Mouse (Mus musculus) T-helper 1 cell (primary cell): ENCODE data around the gene Ube2d1.

ENCODE experiments used
- in situ Hi-C: fragments of 300-600 bp; cut with MboI, MseI; formaldehyde crosslinking; loops from one replicate; pipeline ENCODE4 v1.15.1; 2025; ENCODE audit warnings: high pct_unique_total_duplicates

The Ube2d1 gene

DNA sequence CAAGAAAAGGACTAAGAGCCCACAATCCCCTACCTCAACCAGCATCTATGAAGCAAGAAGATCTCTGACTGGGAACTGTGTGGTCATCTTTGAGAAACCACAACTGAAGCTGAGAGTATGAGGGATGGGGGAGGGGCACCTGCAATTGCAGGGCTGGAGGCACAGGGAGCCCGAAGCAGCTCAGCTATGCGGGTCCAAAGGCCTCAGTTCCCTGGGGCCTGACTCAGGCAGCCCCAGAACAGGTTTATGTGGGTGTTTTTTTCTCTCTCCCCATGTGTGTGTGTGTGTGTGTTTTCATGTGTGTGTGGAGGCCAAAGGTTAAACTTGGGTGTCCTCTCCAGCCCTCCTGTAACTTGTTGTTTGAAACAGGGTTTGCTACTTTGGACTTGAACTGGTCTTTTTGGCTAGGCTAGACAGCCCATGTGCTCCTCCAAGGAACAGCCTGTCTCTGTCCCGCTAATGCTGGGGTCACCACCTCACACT, 6.2 kb upstream of the Ube2d1 start:
- in situ Hi-C loops = no loop called here

DNA sequence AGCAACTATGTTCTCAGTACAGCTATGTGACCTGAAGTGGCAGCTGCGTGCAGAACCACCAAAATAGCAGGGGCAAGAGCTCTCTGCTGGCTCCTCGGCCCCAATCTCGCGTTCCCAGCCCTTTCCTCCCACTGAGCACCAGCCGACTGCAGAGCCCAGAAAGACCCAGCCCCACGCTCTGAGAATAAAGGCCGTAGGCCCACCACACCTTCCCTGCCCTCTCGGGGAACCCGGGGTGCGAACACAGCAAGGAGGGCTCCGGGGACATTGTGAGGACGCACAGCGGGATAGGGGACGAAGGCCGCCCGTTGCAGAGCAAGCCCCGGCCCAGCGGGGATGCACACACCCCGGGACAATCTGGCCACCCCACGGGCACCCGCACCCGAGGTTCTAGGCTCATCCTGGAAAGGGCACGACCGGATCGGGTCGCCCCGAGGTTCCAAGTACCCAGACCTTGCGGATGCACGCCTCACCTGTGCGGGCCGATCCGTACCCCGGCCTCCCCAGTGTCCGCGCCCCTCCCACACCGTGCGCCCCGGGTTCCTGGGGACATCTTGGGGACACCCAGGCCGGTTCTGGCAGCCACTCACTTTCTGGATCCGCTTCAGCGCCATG, 444 bp downstream of the Ube2d1 start:
- in situ Hi-C loops = no loop called here

DNA sequence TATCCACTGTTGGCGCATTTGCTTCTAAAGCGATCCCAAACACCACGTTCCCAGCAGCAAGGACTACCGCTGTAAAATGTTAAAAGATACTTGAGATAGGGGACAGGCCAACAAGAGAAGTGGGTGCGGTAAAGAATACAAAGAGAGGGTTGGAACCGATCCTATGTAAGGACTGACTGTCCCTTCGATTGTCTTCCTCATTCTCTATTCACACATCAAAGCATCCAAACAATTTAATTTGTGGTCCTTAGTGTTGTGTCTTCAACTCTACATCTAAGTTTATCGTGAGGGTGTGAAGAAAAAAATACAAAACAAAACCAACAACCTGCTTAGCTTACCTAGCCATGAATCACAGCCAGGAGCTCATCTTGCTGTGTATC, 941 bp downstream of the Ube2d1 start:
- in situ Hi-C loops = no loop called here

- in situ Hi-C loops = no loop called here
Observed at GRCm38 (mm10) chr10:71273008-71273739, 11.9 kb downstream of the Ube2d1 start.

DNA sequence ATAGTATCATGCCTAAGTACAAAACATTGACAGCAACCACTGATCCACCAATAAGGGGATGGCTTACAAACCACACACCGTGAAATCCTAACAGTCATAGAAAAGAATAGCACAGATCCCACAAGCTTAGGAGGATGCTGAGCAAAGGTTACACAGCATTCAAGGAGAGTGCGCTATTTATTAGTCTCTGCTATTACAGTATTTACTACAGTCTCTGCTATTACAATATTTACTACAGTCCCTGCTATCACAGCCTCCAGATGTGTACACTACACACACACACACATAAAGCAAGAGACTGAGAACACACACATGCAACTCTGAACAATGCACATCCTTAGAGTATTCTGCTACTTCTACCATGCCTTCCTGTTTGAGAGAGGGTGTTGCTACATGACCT, 17.1 kb downstream of the Ube2d1 start:
- in situ Hi-C loops = no loop called here

- in situ Hi-C loops = no loop called here
Observed at GRCm38 (mm10) chr10:71267511-71267910, 17.6 kb downstream of the Ube2d1 start.

- in situ Hi-C loops = no loop called here
Observed at GRCm38 (mm10) chr10:71265067-71265466, 20.0 kb downstream of the Ube2d1 start.

DNA sequence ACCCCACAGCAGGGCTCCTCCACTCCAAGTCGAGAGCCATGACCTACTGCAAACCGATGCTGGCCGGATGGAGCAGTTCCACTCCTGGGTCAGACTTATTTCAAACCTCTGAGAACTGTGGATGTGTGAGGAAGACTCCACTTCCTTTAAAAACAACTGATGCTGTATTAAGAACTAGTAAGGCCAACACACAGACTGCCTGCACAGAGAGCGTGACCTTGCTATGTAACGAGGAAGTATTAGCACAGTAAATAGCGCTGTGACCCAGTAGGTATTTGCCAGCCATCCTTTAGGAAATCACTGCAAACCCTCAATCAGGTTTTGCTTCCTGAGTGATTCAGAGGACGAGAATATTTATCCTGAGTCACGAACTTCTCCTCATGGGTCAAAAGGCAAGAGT, 23.4 kb downstream of the Ube2d1 start:
- in situ Hi-C loops = no loop called here

- in situ Hi-C loops = no loop called here
Observed at GRCm38 (mm10) chr10:71258943-71259342, 26.1 kb downstream of the Ube2d1 start.

DNA sequence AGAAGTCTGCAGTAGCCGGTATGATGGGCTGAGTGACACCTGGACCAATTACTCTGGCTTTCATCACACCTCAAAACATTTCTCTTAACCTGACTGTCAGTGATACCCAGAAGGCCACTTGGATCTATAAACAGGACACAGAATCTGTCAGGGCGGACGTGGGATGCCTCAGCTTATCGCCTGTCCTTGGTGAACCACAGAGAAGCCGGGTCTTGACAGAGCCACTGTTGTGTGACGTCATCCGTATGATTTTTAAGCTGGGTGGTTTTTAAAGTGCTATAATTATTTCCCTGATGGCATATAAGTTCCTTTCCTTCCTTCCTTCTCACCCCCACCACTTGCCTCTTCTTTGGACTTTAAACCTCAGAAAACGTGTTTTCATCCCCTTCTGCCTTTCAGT, 26.5 kb downstream of the Ube2d1 start:
- in situ Hi-C loops = no loop called here

DNA sequence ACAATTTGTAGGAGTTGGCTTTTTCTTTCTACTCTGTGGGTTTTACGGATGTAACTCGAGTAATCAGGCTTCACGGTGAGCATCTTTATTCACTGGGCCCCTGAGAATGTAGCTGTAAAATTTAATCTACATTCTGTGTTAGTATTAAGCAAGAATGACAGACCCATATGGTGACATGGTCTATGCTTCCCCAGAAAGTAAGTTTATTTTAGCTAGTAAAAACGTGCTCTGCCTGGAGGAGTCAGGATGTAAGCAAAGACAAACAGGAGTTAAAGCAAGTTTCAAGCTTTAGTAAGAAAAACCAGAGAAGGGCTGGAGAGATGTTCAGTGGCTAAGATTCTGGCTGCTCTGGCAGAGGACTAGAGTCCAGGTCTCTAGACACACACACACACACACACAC, 31.9 kb downstream of the Ube2d1 start:
- in situ Hi-C loops = no loop called here

GRCm38 (mm10) chr10:71252421-71252820, 32.6 kb downstream of the Ube2d1 start:
- in situ Hi-C loops = no loop called here

DNA sequence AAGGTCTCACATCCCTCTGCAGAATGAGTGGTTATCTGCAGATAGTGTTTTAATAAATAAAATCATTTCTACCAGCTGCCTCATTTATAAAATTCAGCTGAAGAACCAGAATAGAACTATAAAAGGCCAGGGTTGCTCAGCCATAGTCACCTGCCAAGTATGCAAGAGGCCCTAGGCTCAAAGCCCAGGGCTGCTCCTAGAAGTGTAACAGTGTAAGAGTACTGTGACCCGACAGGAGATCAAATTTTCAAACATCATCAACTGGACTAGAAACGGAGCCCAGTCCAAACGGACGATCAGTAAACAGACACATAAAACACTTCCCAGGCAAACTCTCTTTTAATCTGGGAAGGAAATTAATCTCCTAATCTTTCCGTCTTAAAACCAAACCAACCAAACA, 33.2 kb downstream of the Ube2d1 start:
- in situ Hi-C loops = no loop called here

- in situ Hi-C loops = no loop called here
Observed at GRCm38 (mm10) chr10:71251256-71251655, 33.8 kb downstream of the Ube2d1 start.

GRCm38 (mm10) chr10:71250472-71250871, 34.6 kb downstream of the Ube2d1 start:
- in situ Hi-C loops = no loop called here

GRCm38 (mm10) chr10:71249086-71249880, 35.8 kb downstream of the Ube2d1 start:
- in situ Hi-C loops = no loop called here

DNA sequence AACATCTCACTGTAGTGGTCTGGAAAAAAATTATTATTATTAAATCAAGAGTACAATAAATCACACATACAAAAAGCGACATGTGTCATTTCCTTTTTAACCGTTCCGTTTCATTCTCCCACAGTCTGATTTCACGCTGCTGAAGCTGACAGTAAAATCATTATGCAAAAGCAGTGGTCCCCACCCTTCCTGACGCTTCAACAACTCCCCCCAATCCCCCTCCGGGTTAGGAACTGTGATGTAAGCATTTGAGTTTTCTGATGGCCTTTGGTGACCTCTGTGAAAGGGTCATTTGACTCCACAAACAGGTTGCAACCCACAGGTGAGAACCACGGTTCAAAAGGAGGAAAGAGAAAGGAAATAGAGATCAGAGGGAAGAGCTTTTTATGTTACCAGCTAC, 38.1 kb downstream of the Ube2d1 start:
- in situ Hi-C loops = no loop called here

GRCm38 (mm10) chr10:71239479-71240120, 45.5 kb downstream of the Ube2d1 start:
- in situ Hi-C loops = loop anchor here (5.0 to 10.0 kb wide), 3 partner anchors 98 to 1415 kb away; partner anchors contain the start of gene Zwint

DNA sequence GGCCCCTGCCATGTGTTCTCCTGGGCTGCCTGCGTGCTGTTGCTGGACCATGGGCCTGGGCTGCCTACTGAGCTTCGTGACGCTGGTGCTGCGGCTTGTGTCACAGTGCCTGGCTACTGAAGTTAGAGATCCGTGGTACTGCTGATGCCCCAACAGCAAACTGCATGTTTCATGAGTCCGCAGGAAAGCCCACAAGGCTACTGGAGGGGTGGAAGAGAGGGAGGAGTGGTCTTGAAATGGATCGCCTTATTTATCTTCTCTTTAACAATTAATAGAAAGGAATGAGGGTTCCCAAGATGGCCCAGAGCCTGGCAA, 46.9 kb downstream of the Ube2d1 start, which contains the start of gene Tfam:
Gene Tfam (minus strand): TSS at position 41 of the 315 bp plus-strand sequence.
- in situ Hi-C loops = loop anchor here (10.0 kb wide), 2 partner anchors 1113 to 1417 kb away; partner anchors contain the start of gene Zwint

DNA sequence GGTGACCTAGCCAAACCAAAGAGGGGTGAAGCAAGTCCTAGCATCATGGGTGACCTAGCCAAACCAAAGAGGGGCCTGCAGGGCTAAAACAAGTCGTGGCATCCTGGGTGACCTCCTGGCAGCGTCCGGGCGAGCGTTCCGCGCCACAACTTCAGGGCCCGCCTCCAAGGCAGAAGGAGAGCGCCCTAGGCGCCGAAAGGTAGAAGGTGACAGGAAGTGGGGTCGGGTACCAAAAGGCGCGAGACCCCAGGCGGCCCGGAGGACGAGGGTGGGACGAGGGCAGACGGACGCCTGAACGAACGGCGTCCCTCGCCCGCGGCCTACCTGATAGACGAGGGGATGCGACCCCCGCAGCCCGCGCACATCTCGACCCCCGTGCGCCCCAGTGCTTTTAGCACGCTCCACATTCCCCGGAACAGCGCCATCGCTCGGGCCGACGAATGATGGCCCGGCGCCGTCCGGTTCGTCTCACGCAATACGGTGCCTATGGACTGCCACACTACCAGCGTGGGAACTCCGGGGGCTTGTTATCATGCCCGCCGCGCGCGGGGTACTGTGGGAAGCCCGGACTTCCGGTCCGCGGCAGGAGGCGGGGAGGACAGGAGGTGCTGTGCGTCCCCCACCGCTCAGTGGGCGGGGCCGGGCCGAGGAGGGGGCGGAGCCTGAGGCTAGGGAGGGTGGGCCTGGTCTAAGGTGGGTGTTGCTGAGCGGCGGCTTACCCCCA, 47.4 kb downstream of the Ube2d1 start:
- in situ Hi-C loops = loop anchor here (10.0 kb wide), 2 partner anchors 1113 to 1417 kb away; partner anchors contain the start of gene Zwint

DNA sequence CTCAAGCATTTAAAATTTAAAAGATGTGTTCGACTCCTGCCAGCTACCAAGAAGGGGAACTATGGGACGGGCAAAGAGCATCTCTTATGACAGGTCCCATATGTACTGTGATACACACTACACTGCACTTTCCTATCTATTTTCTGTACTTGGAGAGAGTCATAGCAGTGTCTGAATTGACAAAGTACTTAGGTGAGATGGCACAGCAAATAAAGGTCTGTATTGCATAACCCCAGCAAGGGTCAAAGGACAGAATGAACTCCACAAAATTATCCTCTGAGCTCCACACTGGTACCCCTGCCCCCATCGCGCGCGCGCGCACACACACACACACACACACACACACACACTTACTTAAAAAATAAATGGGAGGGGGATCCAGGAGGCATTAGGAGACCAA, 51.0 kb downstream of the Ube2d1 start:
- in situ Hi-C loops = loop anchor here (10.0 kb wide), 2 partner anchors 1109 to 1421 kb away; partner anchors contain the start of gene Zwint
